Mouse (Mus musculus) forebrain, embryonic 11.5 days (tissue): ENCODE results near the gene BC147527. TPM values are rescaled to one million over a fixed set of nuclear protein-coding genes. Genes with fewer than 3 reads are reported as not detected.
"Not testable (repeated sequence)": the region's sequence is repeated elsewhere in the genome, so short reads cannot be mapped to it uniquely, and the experiment has no call there.

ENCODE experiments used
- ATAC-seq: fragments of 200-750 bp; cut with Nextera tagmentation; replicated peaks from 2 replicates; pipeline ENCODE4 v1.8.0; 2017; ENCODE audit warnings: moderate TSS enrichment; ENCODE audit not compliant: low FRiP score
- DNase-seq: peaks from one replicate; pipeline ENCODE4 v3.0.0-alpha.2; 2017; ENCODE audit warnings: low spot score
- H3K27ac ChIP-seq: fragments of 300-500 bp; sonication (generic); 2 replicates; pipeline ENCODE4 v1.5.1; 2014; ENCODE audit warnings: low read depth, low read length
- H3K27me3 ChIP-seq: fragments of 300-500 bp; sonication (generic); 2 replicates; pipeline ENCODE4 v1.6.1; 2014; ENCODE audit warnings: mild to moderate bottlenecking, low read length, mixed read lengths; ENCODE audit not compliant: control insufficient read depth, insufficient read depth
- H3K36me3 ChIP-seq: fragments of 300-500 bp; sonication (generic); 2 replicates; pipeline ENCODE4 v1.6.1; 2014; ENCODE audit warnings: mild to moderate bottlenecking, low read length, moderate library complexity, mixed read lengths; ENCODE audit not compliant: control insufficient read depth, insufficient read depth
- H3K4me1 ChIP-seq: fragments of 300-500 bp; sonication (generic); replicated peaks from 2 replicates; pipeline ENCODE4 v1.6.1; 2014; ENCODE audit warnings: low read length, mixed read lengths; ENCODE audit not compliant: control insufficient read depth, insufficient read depth
- H3K4me2 ChIP-seq: fragments of 300-500 bp; sonication (generic); 2 replicates; pipeline ENCODE4 v1.6.1; 2014; ENCODE audit warnings: low read depth, mild to moderate bottlenecking, low read length, moderate library complexity, mixed read lengths; ENCODE audit not compliant: severe bottlenecking
- H3K4me3 ChIP-seq: fragments of 300-500 bp; sonication (generic); 2 replicates; pipeline ENCODE4 v1.5.1; 2014; ENCODE audit warnings: low read depth, low read length
- H3K9ac ChIP-seq: fragments of 300-500 bp; sonication (generic); 2 replicates; pipeline ENCODE4 v1.6.1; 2014; ENCODE audit warnings: low read length
- H3K9me3 ChIP-seq: fragments of 300-500 bp; sonication (generic); 2 replicates; pipeline ENCODE4 v1.6.1; 2016; ENCODE audit warnings: low read length, mixed read lengths; ENCODE audit not compliant: control insufficient read depth
- WGBS: fragments of 180-500 bp; shearing (Covaris S2); extraction: QIAGEN DNeasy Blood & Tissue Kit; methylation state at CpG from one replicate; pipeline ENCODE4 v1.1.7; 2014; 5-methylcytosine and 5-hydroxymethylcytosine counted together
- polyA plus RNA-seq: library from polyadenylated mRNA; unstranded; fragments of >200 nt; fragmentation: Nextera tagmentation; extraction: Ambion mirVana; gene quantifications from 2 replicates; pipeline ENCODE4 v1.2.1, GENCODE M21; 2014

Gene BC147527
- polyA plus RNA-seq: 0.23 TPM in 1 of 2 replicates, not detected in the other

GRCm38 (mm10) chr13:120299991-120300442 is at the start of gene BC147527:
BC147527 (plus strand) TSS chr13:120300392.
- no peak within 1 kb of the TSS for H3K4me3 ChIP-seq
- ATAC-seq (no peak), DNase-seq (no peak)
- H3K27me3 ChIP-seq: no peaks in the 10 kb centered on the region
- WGBS: 51% methylated on average over 2 of the region's 2 CpGs
- H3K27ac ChIP-seq: no peak within 1 kb of the TSS
- no peaks in the 10 kb centered on the region for H3K4me1 ChIP-seq
- no peaks in the 10 kb centered on the region for H3K9me3 ChIP-seq
- no peaks in the 10 kb centered on the region for H3K36me3 ChIP-seq
- no peak within 1 kb of the TSS for H3K4me2 ChIP-seq
- H3K9ac ChIP-seq: no peak within 1 kb of the TSS

- not testable (repeated sequence) for H3K27ac ChIP-seq, H3K4me1 ChIP-seq, H3K36me3 ChIP-seq, H3K4me3 ChIP-seq, H3K9me3 ChIP-seq, H3K4me2 ChIP-seq, H3K9ac ChIP-seq, ATAC-seq, H3K27me3 ChIP-seq, DNase-seq
- WGBS: 91% methylated on average over 2 of the region's 3 CpGs
These were observed 48.8 kb upstream of the BC147527 start for GRCm38 (mm10) chr13:120251208-120251924.

- DNase-seq: not testable (repeated sequence)
These were observed 41.2 kb upstream of the BC147527 start for GRCm38 (mm10) chr13:120258817-120259658.

DNA sequence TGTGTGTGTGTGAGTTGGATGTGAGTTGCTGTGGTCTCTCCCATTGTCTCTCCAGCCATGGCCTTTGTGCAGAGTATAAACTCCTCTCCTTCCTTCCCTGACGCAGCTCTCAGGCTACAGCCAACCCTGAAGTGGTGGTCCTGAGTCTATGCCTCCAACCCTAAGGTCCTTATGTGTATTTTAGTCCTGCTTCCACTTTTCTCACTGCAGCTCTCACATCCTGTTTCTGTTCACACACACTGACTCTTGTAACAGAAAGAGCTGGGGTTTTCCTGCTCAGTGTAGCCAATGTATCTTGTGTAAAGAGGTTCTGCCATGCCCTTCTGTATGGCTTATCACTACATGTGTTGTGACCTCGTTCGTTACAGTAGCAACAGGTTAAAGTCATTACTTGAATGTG is 40.5 kb upstream of the BC147527 start:
- H3K9me3 ChIP-seq, H3K4me2 ChIP-seq, H3K27me3 ChIP-seq, H3K4me3 ChIP-seq, H3K9ac ChIP-seq, DNase-seq, H3K27ac ChIP-seq, H3K4me1 ChIP-seq, H3K36me3 ChIP-seq, ATAC-seq: not testable (repeated sequence)
- WGBS: 84% methylated on average over 3 of the region's 3 CpGs

More at GRCm38 (mm10) chr13:120258817-120259658, 41.2 kb upstream of the BC147527 start:
- not testable (repeated sequence) for H3K27me3 ChIP-seq, H3K27ac ChIP-seq, H3K4me3 ChIP-seq, H3K36me3 ChIP-seq, H3K4me2 ChIP-seq, H3K9me3 ChIP-seq, ATAC-seq, H3K4me1 ChIP-seq, H3K9ac ChIP-seq
- WGBS: 93% methylated on average over 3 of the region's 3 CpGs

- H3K4me3 ChIP-seq, ATAC-seq, H3K4me2 ChIP-seq, H3K27me3 ChIP-seq, H3K9me3 ChIP-seq, H3K9ac ChIP-seq, DNase-seq, H3K4me1 ChIP-seq, H3K27ac ChIP-seq, H3K36me3 ChIP-seq: not testable (repeated sequence)
- 85% methylated on average over 2 of the region's 2 CpGs for WGBS
These were observed 37.3 kb upstream of the BC147527 start, which contains the start of gene AF067061 for GRCm38 (mm10) chr13:120262870-120263269. AF067061 (plus strand) TSS chr13:120263114.

- H3K4me3 ChIP-seq, H3K27me3 ChIP-seq, H3K9ac ChIP-seq, H3K9me3 ChIP-seq, H3K27ac ChIP-seq, H3K36me3 ChIP-seq, DNase-seq, H3K4me2 ChIP-seq, H3K4me1 ChIP-seq, ATAC-seq: not testable (repeated sequence)
- WGBS: 37% methylated on average over 2 of the region's 2 CpGs
These were observed 22.4 kb upstream of the BC147527 start for GRCm38 (mm10) chr13:120277837-120278236.

GRCm38 (mm10) chr13:120278784-120279183 is 21.4 kb upstream of the BC147527 start:
- no peaks in the 10 kb centered on the region for H3K9me3 ChIP-seq
- H3K4me3 ChIP-seq: no peak overlapping the region
- DNase-seq (no peak), ATAC-seq (no peak)
- no peak overlapping the region for H3K9ac ChIP-seq
- H3K27ac ChIP-seq: no peak overlapping the region
- no peak overlapping the region for H3K4me2 ChIP-seq
- no peaks in the 10 kb centered on the region for H3K27me3 ChIP-seq
- no peaks in the 10 kb centered on the region for H3K36me3 ChIP-seq
- H3K4me1 ChIP-seq: no peaks in the 10 kb centered on the region
- 90% methylated on average over 9 of the region's 9 CpGs for WGBS

GRCm38 (mm10) chr13:120299324-120299894 is 783 bp upstream of the BC147527 start:
- H3K27me3 ChIP-seq: no peaks in the 10 kb centered on the region
- WGBS: 74% methylated on average over 1 of the region's 1 CpGs
- H3K36me3 ChIP-seq: no peaks in the 10 kb centered on the region
- ATAC-seq (no peak), DNase-seq (no peak)
- H3K4me3 ChIP-seq: no peak overlapping the region
- H3K4me1 ChIP-seq: no peaks in the 10 kb centered on the region
- H3K4me2 ChIP-seq: no peak overlapping the region
- no peak overlapping the region for H3K9ac ChIP-seq
- H3K27ac ChIP-seq: no peak overlapping the region
- no peaks in the 10 kb centered on the region for H3K9me3 ChIP-seq
